In the genomic region with DNA sequence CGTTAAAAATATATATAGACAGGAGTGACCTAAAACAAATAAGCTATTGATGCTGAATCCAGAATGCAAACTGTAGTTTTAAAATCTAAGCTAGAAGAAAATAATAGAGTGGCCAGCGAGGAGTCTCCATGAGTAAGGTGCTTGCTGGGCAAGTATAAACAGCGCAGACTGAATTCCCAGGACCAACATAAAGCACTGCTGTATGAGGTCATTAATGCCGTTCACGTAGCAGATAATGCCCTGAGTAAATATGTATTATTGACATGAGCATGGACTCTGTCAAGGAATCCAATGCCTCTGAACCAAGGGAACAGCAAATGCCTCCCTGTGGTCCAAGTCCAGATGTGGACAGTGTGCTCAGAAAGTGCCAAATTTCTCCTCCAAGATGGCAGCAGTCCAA, we compare ENCODE assay signal across 22 mouse cellular contexts.
"Had no signal": no experiment of that assay in that cellular context is flagged by ENCODE, and none has a peak within 500 bp of the region (broad histone marks: within the 10 kb centered on the region; RNA-seq: fewer than 3 reads in every experiment).

No protein-coding gene starts in this region.

- H3K4me3 ChIP-seq: heart, embryonic 10.5 days; heart, embryonic 12.5 days; hindbrain, embryonic 10.5 days; intestine, embryonic 15.5 days; layer of hippocampus, adult 2 months; left cerebral cortex, adult 2 months; limb, embryonic 10.5 days; limb, embryonic 12.5 days had no signal

- DNase-seq: gastrocnemius, postnatal 25 days; heart, adult 18-20 months; heart, postnatal 10 days; heart, postnatal 4 days; kidney, adult 18-20 months; kidney, adult 8-10 months; kidney, postnatal 10 days; kidney, postnatal 25 days; kidney, postnatal 4 days; liver had no signal

- H3K36me3 ChIP-seq: heart, embryonic 10.5 days; heart, embryonic 12.5 days; hindbrain, embryonic 10.5 days; intestine, embryonic 15.5 days; limb, embryonic 10.5 days; limb, embryonic 12.5 days had no signal

- H3K4me2 ChIP-seq: heart, embryonic 12.5 days; hindbrain, embryonic 14.5 days; intestine, embryonic 15.5 days; limb, embryonic 12.5 days had no signal

- H3K27me3 ChIP-seq: heart, embryonic 12.5 days; intestine, embryonic 15.5 days; limb, embryonic 12.5 days had no signal

- H3K27ac ChIP-seq: heart, embryonic 10.5 days; hindbrain, embryonic 10.5 days; hindbrain, embryonic 14.5 days; intestine, embryonic 15.5 days; layer of hippocampus, adult 2 months; left cerebral cortex, adult 2 months; limb, embryonic 10.5 days; limb, embryonic 12.5 days had no signal

- ATAC-seq: hindbrain, embryonic 16.5 days; inflammation-experienced regulatory T-cells, adult 6 months; intestine, embryonic 15.5 days; intestine, postnatal 0 days had no signal

- H3K9me3 ChIP-seq: heart, embryonic 10.5 days; heart, embryonic 12.5 days; hindbrain, embryonic 10.5 days; intestine, embryonic 15.5 days; limb, embryonic 10.5 days had no signal

- H3K4me1 ChIP-seq: heart, embryonic 10.5 days; heart, embryonic 12.5 days; hindbrain, embryonic 10.5 days; intestine, embryonic 15.5 days; limb, embryonic 10.5 days; limb, embryonic 12.5 days had no signal

- H3K9ac ChIP-seq: heart, embryonic 12.5 days; hindbrain, embryonic 14.5 days; intestine, embryonic 15.5 days; limb, embryonic 12.5 days had no signal
